In the genomic region with DNA sequence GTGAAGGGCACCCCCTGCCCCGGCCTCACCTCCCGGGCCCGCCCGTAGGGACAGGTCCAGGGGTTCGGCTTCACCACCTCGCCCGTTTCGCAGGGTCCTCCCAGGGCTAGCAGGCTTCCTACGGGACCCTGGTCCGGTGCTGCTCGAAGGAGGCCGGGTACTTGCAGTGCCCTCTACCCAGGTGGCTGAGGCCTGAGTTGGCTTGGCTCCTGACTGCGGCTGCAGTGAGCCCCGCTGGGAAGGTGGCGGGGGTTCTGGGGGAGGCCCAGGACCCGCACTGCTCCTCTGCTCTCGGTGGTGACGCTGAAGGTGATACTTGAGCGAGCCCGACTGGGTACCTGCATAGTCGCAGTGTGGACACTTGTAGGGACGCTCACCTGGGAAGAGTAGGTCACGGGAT, we compare ENCODE assay signal across 23 mouse cellular contexts. TPM values are rescaled to one million over a fixed set of nuclear protein-coding genes. Genes with fewer than 3 reads are reported as not detected.
A peak's percentile ranks its signal among the peaks of the same experiment; 100 is the strongest.
DNase-seq lines count a peak whose midpoint lies in the region; ATAC-seq and TF ChIP-seq lines count a peak whose summit lies in the region.
"Had no signal": no experiment of that assay in that cellular context is flagged by ENCODE, and none has a peak within 500 bp of the region (broad histone marks: within the 10 kb centered on the region; RNA-seq: fewer than 3 reads in every experiment).

No protein-coding gene starts in this region.

- TF ChIP-seq POLR2A in ES-Bruce4 (IDR thresholded peaks at IDR 0.05; ENCODE audit: insufficient read depth, low read length), result no peak

- intact Hi-C loops in heart, postnatal 14 days (cut with DNase I), result no loop called here

- H3K4me3 ChIP-seq in midbrain, embryonic 10.5 days, result 0 out of 2 replicates have a peak overlapping the region, but pooled peaks have one; percentile 10
- no peak overlapping the region for H3K4me3 ChIP-seq in midbrain, embryonic 15.5 days
- H3K4me3 ChIP-seq in ES-Bruce4 (ENCODE audit: low read depth, low read length), result peak overlapping the region; percentile 37
- H3K4me3 ChIP-seq: hindbrain, embryonic 15.5 days; kidney, embryonic 15.5 days; limb, embryonic 15.5 days had no signal

- peaks cover 84% of the 10 kb centered on the region for H3K4me1 ChIP-seq in midbrain, embryonic 10.5 days
- peaks cover 78% of the 10 kb centered on the region for H3K4me1 ChIP-seq in midbrain, embryonic 15.5 days
- H3K4me1 ChIP-seq in ES-Bruce4 (ENCODE audit: control insufficient read depth, insufficient read depth, low read length), result peaks cover 5% of the 10 kb centered on the region

- H3K4me2 ChIP-seq in midbrain, embryonic 15.5 days, result no peak overlapping the region
- H3K4me2 ChIP-seq: hindbrain, embryonic 15.5 days; kidney, embryonic 15.5 days; limb, embryonic 15.5 days had no signal

- no peaks in the 10 kb centered on the region for H3K9me3 ChIP-seq in midbrain, embryonic 10.5 days (replicated peaks)
- no peaks in the 10 kb centered on the region for H3K9me3 ChIP-seq in midbrain, embryonic 15.5 days
- no peaks in the 10 kb centered on the region for H3K9me3 ChIP-seq in ES-Bruce4 (replicated peaks; ENCODE audit: control insufficient read depth, insufficient read depth, low read length, poor library complexity, severe bottlenecking)
- H3K9me3 ChIP-seq: hindbrain, embryonic 15.5 days; kidney, embryonic 15.5 days; limb, embryonic 15.5 days had no signal

- H3K9ac ChIP-seq in midbrain, embryonic 15.5 days, result no peak overlapping the region
- peak overlapping the region; percentile 42 for H3K9ac ChIP-seq in ES-Bruce4 (ENCODE audit: low read depth, poor library complexity, severe bottlenecking)
- H3K9ac ChIP-seq: hindbrain, embryonic 15.5 days; kidney, embryonic 15.5 days; limb, embryonic 15.5 days had no signal

- peak; percentile 2 for DNase-seq in adrenal gland, postnatal 14 days
- no peak for DNase-seq in adrenal gland, postnatal 36 days
- DNase-seq in heart, adult 11 months, result peak; percentile 92
- DNase-seq in heart, postnatal 14 days, result no peak
- no peak for DNase-seq in midbrain, embryonic 10.5 days (ENCODE audit: low spot score)
- no peak for DNase-seq in urinary bladder, postnatal 10 days (ENCODE audit: low spot score)
- DNase-seq: adrenal gland, postnatal 25 days; lung, adult 18-20 months; lung, postnatal 36 days; spleen, adult 18-20 months had no signal

- H3K36me3 ChIP-seq in midbrain, embryonic 10.5 days, result peaks cover 75% of the 10 kb centered on the region
- H3K36me3 ChIP-seq in midbrain, embryonic 15.5 days (replicated peaks), result peaks cover 23% of the 10 kb centered on the region; the same call in 1 of the 2 replicates
- H3K36me3 ChIP-seq in ES-Bruce4 (ENCODE audit: control insufficient read depth, insufficient read depth, low read length, poor library complexity, severe bottlenecking), result peaks cover 2% of the 10 kb centered on the region; the same call in 1 of the 2 replicates

- TF ChIP-seq CTCF in ES-Bruce4 (IDR thresholded peaks at IDR 0.05; ENCODE audit: low read depth, low read length), result no peak

- H3K27ac ChIP-seq in midbrain, embryonic 10.5 days (replicated peaks), result peak overlapping the region; percentile 56; the same call in 1 of the 2 replicates
- H3K27ac ChIP-seq in midbrain, embryonic 15.5 days, result no peak overlapping the region
- H3K27ac ChIP-seq in ES-Bruce4 (ENCODE audit: insufficient read depth, low read length), result no peak overlapping the region
- H3K27ac ChIP-seq: hindbrain, embryonic 15.5 days; kidney, embryonic 15.5 days; limb, embryonic 15.5 days had no signal

- WGBS in midbrain, embryonic 10.5 days, result 95% methylated on average over 23 of the region's 23 CpGs
- 95% methylated on average over 23 of the region's 23 CpGs for WGBS in midbrain, embryonic 15.5 days

- no peak for ATAC-seq in midbrain, embryonic 15.5 days (replicated peaks)
- ATAC-seq: intestine, embryonic 16.5 days had no signal

- no peaks in the 10 kb centered on the region for H3K27me3 ChIP-seq in midbrain, embryonic 10.5 days (ENCODE audit: low read depth, poor library complexity, severe bottlenecking)
- H3K27me3 ChIP-seq in midbrain, embryonic 15.5 days (replicated peaks), result no peaks in the 10 kb centered on the region
- H3K27me3 ChIP-seq in ES-Bruce4 (ENCODE audit: control insufficient read depth, insufficient read depth, low read length, poor library complexity, severe bottlenecking), result no peaks in the 10 kb centered on the region
- H3K27me3 ChIP-seq: hindbrain, embryonic 15.5 days; kidney, embryonic 15.5 days; limb, embryonic 15.5 days had no signal

- no peak for TF ChIP-seq EP300 in ES-Bruce4 (IDR thresholded peaks at IDR 0.05; ENCODE audit: insufficient read depth, low read depth, low read length)

RNA-seq across cellular contexts. Expression of gene Tmem253, which starts 8.7 kb away (rescaled TPM):
- 3.7 and 4.4 TPM in 2 replicates for total RNA-seq in adrenal gland, postnatal 14 days (2021)
- total RNA-seq in adrenal gland, postnatal 36 days (2021), result 1 to 10 TPM; 1.7 to 2.5 TPM
- total RNA-seq in heart, postnatal 14 days (2021), result 1 to 10 TPM; 1.5 to 1.9 TPM
- 0.67 and 1.2 TPM in 2 replicates for polyA plus RNA-seq in midbrain, embryonic 10.5 days (2016; fragmentation: Nextera tagmentation; extraction: Ambion mirVana)
- polyA plus RNA-seq in midbrain, embryonic 15.5 days (2015; fragmentation: Nextera tagmentation; extraction: Ambion mirVana), result 0.50 and 0.78 TPM in 2 replicates
- polyA plus RNA-seq in ES-Bruce4 (2011; ENCODE audit: insufficient read depth, insufficient read length, low read depth, missing spikeins), result 1.3 and 1.9 TPM in 2 replicates
- total RNA-seq: left cerebral cortex, postnatal 10 days had no signal

RNA-seq across cellular contexts. Expression of gene Zfp219, which starts 13.8 kb away (rescaled TPM):
- total RNA-seq in adrenal gland, postnatal 14 days (2021), result 56.5 and 63.7 TPM in 2 replicates
- 10 to 100 TPM; 51.9 to 62.1 TPM for total RNA-seq in adrenal gland, postnatal 36 days (2021)
- total RNA-seq in heart, postnatal 14 days (2021), result 10 to 100 TPM; 32.0 to 33.6 TPM
- polyA plus RNA-seq in midbrain, embryonic 10.5 days (2016; fragmentation: Nextera tagmentation; extraction: Ambion mirVana), result 89.4 and 96.6 TPM in 2 replicates
- polyA plus RNA-seq in midbrain, embryonic 15.5 days (2015; fragmentation: Nextera tagmentation; extraction: Ambion mirVana), result 45.9 and 54.5 TPM in 2 replicates
- polyA plus RNA-seq in ES-Bruce4 (2011; ENCODE audit: insufficient read depth, insufficient read length, low read depth, missing spikeins), result 64.5 and 69.1 TPM in 2 replicates

RNA-seq across cellular contexts. Expression of gene Arhgef40, which starts 22.3 kb away (rescaled TPM):
- 49.5 and 61.3 TPM in 2 replicates for total RNA-seq in adrenal gland, postnatal 14 days (2021)
- total RNA-seq in adrenal gland, postnatal 36 days (2021), result 10 to 100 TPM; 46.6 to 51.6 TPM
- total RNA-seq in heart, postnatal 14 days (2021), result 10 to 100 TPM; 39.7 to 47.1 TPM
- 85.4 and 99.8 TPM in 2 replicates for polyA plus RNA-seq in midbrain, embryonic 10.5 days (2016; fragmentation: Nextera tagmentation; extraction: Ambion mirVana)
- 89.2 and 90.9 TPM in 2 replicates for polyA plus RNA-seq in midbrain, embryonic 15.5 days (2015; fragmentation: Nextera tagmentation; extraction: Ambion mirVana)
- polyA plus RNA-seq in ES-Bruce4 (2011; ENCODE audit: insufficient read depth, insufficient read length, low read depth, missing spikeins), result 20.5 and 24.8 TPM in 2 replicates

RNA-seq across cellular contexts. Expression of gene Olfr221, which starts 35.5 kb away (rescaled TPM):
- total RNA-seq in adrenal gland, postnatal 14 days (2021), result not detected in 2 replicates
- total RNA-seq in adrenal gland, postnatal 36 days (2021), result not detected
- total RNA-seq in heart, postnatal 14 days (2021), result not detected
- polyA plus RNA-seq in midbrain, embryonic 10.5 days (2016; fragmentation: Nextera tagmentation; extraction: Ambion mirVana), result not detected in 2 replicates
- polyA plus RNA-seq in midbrain, embryonic 15.5 days (2015; fragmentation: Nextera tagmentation; extraction: Ambion mirVana), result not detected in 2 replicates
- not detected in 2 replicates for polyA plus RNA-seq in ES-Bruce4 (2011; ENCODE audit: insufficient read depth, insufficient read length, low read depth, missing spikeins)
- total RNA-seq: adrenal gland, postnatal 25 days; gastrocnemius, adult 8-10 months; layer of hippocampus, postnatal 14 days; left cerebral cortex, postnatal 10 days had no signal
- polyA plus RNA-seq: heart, postnatal 0 days; intestine, embryonic 16.5 days; kidney, embryonic 15.5 days; large intestine, adult 2 months; limb, embryonic 15.5 days; neural tube, embryonic 11.5 days; stomach, embryonic 14.5 days had no signal

Comparison
In these comparisons a context has a peak if more than half of its experiments do, and no peak if none do; other contexts are left out.
1. DNase-seq: peak in adrenal gland, postnatal 14 days (single experiment) and heart, adult 11 months (single experiment); none in adrenal gland, postnatal 36 days (0 of 2), heart, postnatal 14 days (0 of 2), midbrain, embryonic 10.5 days (single experiment) and urinary bladder, postnatal 10 days (single experiment).